Mouse (Mus musculus): Measurements from ENCODE around the gene Nfx1.

- TF ChIP-seq CTCF (conservative IDR thresholded peaks at IDR 0.05; ENCODE audit: low read length) (no peak), NANOG (IDR thresholded peaks at IDR 0.05; ENCODE audit: borderline replicate concordance, low read length) (no peak)
These were observed 27.1 kb upstream of the Nfx1 start for GRCm38 (mm10) chr4:40943651-40944050.
